Mouse (Mus musculus): ENCODE measurements around the gene Rbsn.

- no peak for TF ChIP-seq CTCF (IDR thresholded peaks at IDR 0.05; ENCODE audit: borderline replicate concordance, insufficient read depth, low read length)
- no peak for TF ChIP-seq POLR2A (IDR thresholded peaks at IDR 0.05; ENCODE audit: low read depth, low read length)
Observed at GRCm38 (mm10) chr6:92153774-92154173, 61.0 kb downstream of the Rbsn start.
